Mouse (Mus musculus): Measurements from ENCODE around the gene Slc22a4. TPM values are rescaled to one million over a fixed set of nuclear protein-coding genes. Genes with fewer than 3 reads are reported as not detected.

Slc22a4 gene
- polyA plus RNA-seq, 1 experiment from 2014 or later, result 3.4 TPM

GRCm38 (mm10) chr11:54058643-54059042 is 30.8 kb upstream of the Slc22a4 start:
- H3K4me3 ChIP-seq (replicated peaks; ENCODE audit: low read length), result no peak overlapping the region
- ATAC-seq (ENCODE audit: low FRiP score) (peak; percentile 49; the same call in 1 of the 2 replicates), DNase-seq (ENCODE audit: low spot score) (no peak)
- H3K27ac ChIP-seq, result peak overlapping the region; percentile 62
- H3K27me3 ChIP-seq (ENCODE audit: control insufficient read depth, insufficient read depth, low read length), result no peaks in the 10 kb centered on the region
- 17% methylated on average over 6 of the region's 6 CpGs for WGBS
- no peaks in the 10 kb centered on the region for H3K36me3 ChIP-seq (replicated peaks; ENCODE audit: control insufficient read depth, insufficient read depth)
- H3K4me1 ChIP-seq (replicated peaks; ENCODE audit: control insufficient read depth, insufficient read depth, low read length), result peaks cover 16% of the 10 kb centered on the region
- no peak overlapping the region for H3K4me2 ChIP-seq (replicated peaks)
- no peak overlapping the region for H3K9ac ChIP-seq
- no peaks in the 10 kb centered on the region for H3K9me3 ChIP-seq (ENCODE audit: control insufficient read depth, low read length)

- Histone ChIP-seq H3K4me2 (replicated peaks) (no peak overlapping the region), H3K4me3 (replicated peaks; ENCODE audit: low read length) (no peak overlapping the region), H3K36me3 (replicated peaks; ENCODE audit: control insufficient read depth, insufficient read depth) (no peaks in the 10 kb centered on the region), H3K27me3 (ENCODE audit: control insufficient read depth, insufficient read depth, low read length) (no peaks in the 10 kb centered on the region), H3K4me1 (replicated peaks; ENCODE audit: control insufficient read depth, insufficient read depth, low read length) (peaks cover 16% of the 10 kb centered on the region), H3K9ac (no peak overlapping the region), H3K27ac (peak overlapping the region; percentile 62; the same call in 1 of the 2 replicates), H3K9me3 (ENCODE audit: control insufficient read depth, low read length) (no peaks in the 10 kb centered on the region)
- 23% methylated on average over 10 of the region's 10 CpGs for WGBS
- peak; percentile 74; the same call in 1 of the 2 replicates for ATAC-seq (ENCODE audit: low FRiP score)
- no peak for DNase-seq (ENCODE audit: low spot score)
These were observed 30.2 kb upstream of the Slc22a4 start for GRCm38 (mm10) chr11:54058056-54058617.

GRCm38 (mm10) chr11:54057428-54057827 is 29.5 kb upstream of the Slc22a4 start:
- Histone ChIP-seq H3K4me1 (replicated peaks; ENCODE audit: control insufficient read depth, insufficient read depth, low read length) (peaks cover 16% of the 10 kb centered on the region), H3K4me2 (replicated peaks) (no peak overlapping the region), H3K27me3 (ENCODE audit: control insufficient read depth, insufficient read depth, low read length) (no peaks in the 10 kb centered on the region), H3K9ac (no peak overlapping the region), H3K36me3 (replicated peaks; ENCODE audit: control insufficient read depth, insufficient read depth) (no peaks in the 10 kb centered on the region), H3K27ac (no peak overlapping the region; the same call in 1 of the 2 replicates), H3K4me3 (replicated peaks; ENCODE audit: low read length) (no peak overlapping the region), H3K9me3 (ENCODE audit: control insufficient read depth, low read length) (no peaks in the 10 kb centered on the region)
- WGBS, result 31% methylated on average over 2 of the region's 2 CpGs
- no peak for ATAC-seq (ENCODE audit: low FRiP score)
- DNase-seq (ENCODE audit: low spot score), result no peak

GRCm38 (mm10) chr11:54056132-54056531 is 28.2 kb upstream of the Slc22a4 start:
- H3K36me3 ChIP-seq (replicated peaks; ENCODE audit: control insufficient read depth, insufficient read depth), result no peaks in the 10 kb centered on the region
- DNase-seq (ENCODE audit: low spot score), result no peak
- WGBS, result 26% methylated on average over 8 of the region's 8 CpGs

GRCm38 (mm10) chr11:54054257-54054656 is 26.4 kb upstream of the Slc22a4 start:
- H3K9ac ChIP-seq, result no peak overlapping the region
- no peaks in the 10 kb centered on the region for H3K36me3 ChIP-seq (replicated peaks; ENCODE audit: control insufficient read depth, insufficient read depth)
- H3K4me2 ChIP-seq (replicated peaks), result no peak overlapping the region
- no peaks in the 10 kb centered on the region for H3K9me3 ChIP-seq (ENCODE audit: control insufficient read depth, low read length)
- no peak overlapping the region for H3K27ac ChIP-seq
- DNase-seq (ENCODE audit: low spot score) (peak; percentile 82), ATAC-seq (ENCODE audit: low FRiP score) (no peak)
- no peaks in the 10 kb centered on the region for H3K27me3 ChIP-seq (ENCODE audit: control insufficient read depth, insufficient read depth, low read length)
- peaks cover 9% of the 10 kb centered on the region for H3K4me1 ChIP-seq (replicated peaks; ENCODE audit: control insufficient read depth, insufficient read depth, low read length)
- 38% methylated on average over 6 of the region's 6 CpGs for WGBS
- no peak overlapping the region for H3K4me3 ChIP-seq (replicated peaks; ENCODE audit: low read length)

More at GRCm38 (mm10) chr11:54056132-54056531, 28.2 kb upstream of the Slc22a4 start:
- no peak for ATAC-seq (ENCODE audit: low FRiP score)
- Histone ChIP-seq H3K9me3 (ENCODE audit: control insufficient read depth, low read length) (no peaks in the 10 kb centered on the region), H3K4me2 (replicated peaks) (no peak overlapping the region), H3K27ac (no peak overlapping the region), H3K4me1 (replicated peaks; ENCODE audit: control insufficient read depth, insufficient read depth, low read length) (peaks cover 16% of the 10 kb centered on the region), H3K9ac (no peak overlapping the region), H3K4me3 (replicated peaks; ENCODE audit: low read length) (no peak overlapping the region), H3K27me3 (ENCODE audit: control insufficient read depth, insufficient read depth, low read length) (no peaks in the 10 kb centered on the region)

- H3K4me1 ChIP-seq (replicated peaks; ENCODE audit: control insufficient read depth, insufficient read depth, low read length), result peaks cover under 1% of the 10 kb centered on the region
- ATAC-seq (ENCODE audit: low FRiP score) (no peak), DNase-seq (ENCODE audit: low spot score) (no peak)
- 90% methylated on average over 7 of the region's 7 CpGs for WGBS
- H3K9ac ChIP-seq, result no peak overlapping the region
- H3K4me2 ChIP-seq (replicated peaks), result no peak overlapping the region
- H3K27ac ChIP-seq, result no peak overlapping the region
- H3K9me3 ChIP-seq (ENCODE audit: control insufficient read depth, low read length), result no peaks in the 10 kb centered on the region
- H3K36me3 ChIP-seq (replicated peaks; ENCODE audit: control insufficient read depth, insufficient read depth), result no peaks in the 10 kb centered on the region
- H3K27me3 ChIP-seq (ENCODE audit: control insufficient read depth, insufficient read depth, low read length), result no peaks in the 10 kb centered on the region
- H3K4me3 ChIP-seq (replicated peaks; ENCODE audit: low read length), result no peak overlapping the region
These were observed 25.2 kb upstream of the Slc22a4 start for GRCm38 (mm10) chr11:54053090-54053489.

GRCm38 (mm10) chr11:54052128-54052527 is 24.2 kb upstream of the Slc22a4 start:
- H3K9ac ChIP-seq, result no peak overlapping the region
- no peak overlapping the region for H3K4me3 ChIP-seq (replicated peaks; ENCODE audit: low read length)
- WGBS, result 92% methylated on average over 5 of the region's 5 CpGs
- no peak overlapping the region for H3K27ac ChIP-seq
- H3K36me3 ChIP-seq (replicated peaks; ENCODE audit: control insufficient read depth, insufficient read depth), result no peaks in the 10 kb centered on the region
- ATAC-seq (ENCODE audit: low FRiP score) (no peak), DNase-seq (ENCODE audit: low spot score) (no peak)
- no peak overlapping the region for H3K4me2 ChIP-seq (replicated peaks)
- H3K4me1 ChIP-seq (replicated peaks; ENCODE audit: control insufficient read depth, insufficient read depth, low read length), result no peaks in the 10 kb centered on the region
- H3K9me3 ChIP-seq (ENCODE audit: control insufficient read depth, low read length), result no peaks in the 10 kb centered on the region
- no peaks in the 10 kb centered on the region for H3K27me3 ChIP-seq (ENCODE audit: control insufficient read depth, insufficient read depth, low read length)

- no peak overlapping the region for H3K4me2 ChIP-seq (replicated peaks)
These were observed 23.3 kb upstream of the Slc22a4 start for GRCm38 (mm10) chr11:54051161-54051560.

GRCm38 (mm10) chr11:54050205-54050604 is 22.3 kb upstream of the Slc22a4 start:
- Histone ChIP-seq H3K9me3 (ENCODE audit: control insufficient read depth, low read length) (no peaks in the 10 kb centered on the region), H3K4me3 (replicated peaks; ENCODE audit: low read length) (no peak overlapping the region), H3K27ac (no peak overlapping the region), H3K9ac (no peak overlapping the region), H3K36me3 (replicated peaks; ENCODE audit: control insufficient read depth, insufficient read depth) (no peaks in the 10 kb centered on the region), H3K27me3 (ENCODE audit: control insufficient read depth, insufficient read depth, low read length) (no peaks in the 10 kb centered on the region), H3K4me1 (replicated peaks; ENCODE audit: control insufficient read depth, insufficient read depth, low read length) (no peaks in the 10 kb centered on the region), H3K4me2 (replicated peaks) (no peak overlapping the region)
- ATAC-seq (ENCODE audit: low FRiP score), result no peak
- no peak for DNase-seq (ENCODE audit: low spot score)
- WGBS, result 77% methylated on average over 2 of the region's 2 CpGs

More at GRCm38 (mm10) chr11:54051161-54051560, 23.3 kb upstream of the Slc22a4 start:
- Histone ChIP-seq H3K9ac (no peak overlapping the region), H3K27ac (no peak overlapping the region), H3K9me3 (ENCODE audit: control insufficient read depth, low read length) (no peaks in the 10 kb centered on the region), H3K27me3 (ENCODE audit: control insufficient read depth, insufficient read depth, low read length) (no peaks in the 10 kb centered on the region), H3K4me1 (replicated peaks; ENCODE audit: control insufficient read depth, insufficient read depth, low read length) (no peaks in the 10 kb centered on the region), H3K36me3 (replicated peaks; ENCODE audit: control insufficient read depth, insufficient read depth) (no peaks in the 10 kb centered on the region), H3K4me3 (replicated peaks; ENCODE audit: low read length) (no peak overlapping the region)
- DNase-seq (ENCODE audit: low spot score), result no peak
- 88% methylated on average over 7 of the region's 7 CpGs for WGBS
- no peak for ATAC-seq (ENCODE audit: low FRiP score)

GRCm38 (mm10) chr11:54040676-54041075 is 12.8 kb upstream of the Slc22a4 start:
- ATAC-seq (ENCODE audit: low FRiP score) (no peak), DNase-seq (ENCODE audit: low spot score) (no peak)
- Histone ChIP-seq H3K36me3 (replicated peaks; ENCODE audit: control insufficient read depth, insufficient read depth) (no peaks in the 10 kb centered on the region), H3K27me3 (ENCODE audit: control insufficient read depth, insufficient read depth, low read length) (no peaks in the 10 kb centered on the region), H3K9ac (no peak overlapping the region), H3K4me2 (replicated peaks) (no peak overlapping the region), H3K4me1 (replicated peaks; ENCODE audit: control insufficient read depth, insufficient read depth, low read length) (no peaks in the 10 kb centered on the region), H3K9me3 (ENCODE audit: control insufficient read depth, low read length) (no peaks in the 10 kb centered on the region), H3K4me3 (replicated peaks; ENCODE audit: low read length) (no peak overlapping the region), H3K27ac (no peak overlapping the region)
- 97% methylated on average over 6 of the region's 6 CpGs for WGBS
